Mouse (Mus musculus) CH12.LX (cell line): Measurements from ENCODE around the gene Zfp605. TPM values are rescaled to one million over a fixed set of nuclear protein-coding genes. Genes with fewer than 3 reads are reported as not detected.

Source experiments
- DNase-seq: peaks from one replicate; pipeline ENCODE4 v3.0.0-alpha.2; 2013; ENCODE audit errors: extremely low read depth
- H3K27ac ChIP-seq: 2 replicates; pipeline ENCODE4 v1.5.1; 2012; ENCODE audit warnings: low read depth, mild to moderate bottlenecking, control low read depth, moderate library complexity; ENCODE audit not compliant: insufficient read depth
- H3K27me3 ChIP-seq: replicated peaks from 2 replicates; pipeline ENCODE3; 2012; ENCODE audit warnings: inconsistent platforms
- H3K36me3 ChIP-seq, 2 experiments: replicated peaks in 1 of 2; 2 replicates each; pipeline versions ENCODE3 to v1.6.1; 2012; ENCODE audit warnings: inconsistent platforms in 1 of 2, low read length in 1 of 2, mild to moderate bottlenecking in 1 of 2, mixed read lengths in 1 of 2, moderate library complexity in 1 of 2; ENCODE audit not compliant: control insufficient read depth in 1 of 2, insufficient read depth in 1 of 2
- H3K4me1 ChIP-seq, 2 experiments: 2 replicates each; pipeline ENCODE4 v1.6.1; 2012; ENCODE audit warnings: inconsistent platforms in 1 of 2, moderate library complexity in 1 of 2; ENCODE audit not compliant: insufficient read depth in 2 of 2, control insufficient read depth in 1 of 2
- H3K4me2 ChIP-seq: 2 replicates; pipeline ENCODE4 v1.6.1; 2012; ENCODE audit warnings: low read depth, mild to moderate bottlenecking, control low read depth; ENCODE audit not compliant: poor library complexity, insufficient read depth, severe bottlenecking
- H3K4me3 ChIP-seq, 3 experiments: fragments of 150-350 bp in 1 of 3; sonication (generic) in 1 of 3; replicated peaks in 1 of 3; 2 replicates each; pipeline versions ENCODE3 to v1.5.1; 2011 to 2012; ENCODE audit warnings: low read depth in 2 of 3, low read length in 2 of 3, mild to moderate bottlenecking in 2 of 3, moderate library complexity in 2 of 3, control low read depth in 1 of 3, improper control_type of control experiment in 1 of 3, inconsistent platforms in 1 of 3, mixed read lengths in 1 of 3; ENCODE audit not compliant: poor library complexity in 1 of 3
- H3K79me2 ChIP-seq: replicated peaks from 2 replicates; pipeline ENCODE4 v1.6.1; 2012; ENCODE audit warnings: mild to moderate bottlenecking, moderate library complexity; ENCODE audit not compliant: control insufficient read depth, poor library complexity, insufficient read depth, severe bottlenecking; ENCODE audit errors: extremely low read depth
- H3K9ac ChIP-seq: 2 replicates; pipeline ENCODE4 v1.6.1; 2012; ENCODE audit warnings: low read depth, mild to moderate bottlenecking, control low read depth, moderate library complexity; ENCODE audit not compliant: insufficient read depth
- H3K9me3 ChIP-seq: replicated peaks from 2 replicates; pipeline ENCODE3; 2012; ENCODE audit warnings: low read length, inconsistent platforms, mixed read lengths
- CHD2 ChIP-seq: IDR thresholded peaks from 2 replicates; pipeline ENCODE4 v1.6.1; 2011; ENCODE audit warnings: low read length, improper control_type of control experiment
- E2F4 ChIP-seq: IDR thresholded peaks from 2 replicates; pipeline ENCODE4 v1.6.1; 2011; ENCODE audit warnings: low read depth, low read length, improper control_type of control experiment; ENCODE audit not compliant: insufficient replicate concordance
- ELF1 ChIP-seq: IDR thresholded peaks from 2 replicates; pipeline ENCODE4 v1.6.1; 2014; ENCODE audit warnings: low read depth, mild to moderate bottlenecking, inconsistent platforms, low read length, improper control_type of control experiment
- EP300 ChIP-seq: IDR thresholded peaks from 2 replicates; pipeline ENCODE4 v1.6.1; 2011; ENCODE audit warnings: low read length, improper control_type of control experiment
- ETS1 ChIP-seq: conservative IDR thresholded peaks from 2 replicates; pipeline ENCODE4 v1.6.1; 2012; ENCODE audit warnings: low read depth, mild to moderate bottlenecking, inconsistent platforms, low read length, improper control_type of control experiment, moderate library complexity
- HCFC1 ChIP-seq: IDR thresholded peaks from 2 replicates; pipeline ENCODE4 v1.6.1; 2012; ENCODE audit warnings: low read depth, mild to moderate bottlenecking, inconsistent platforms, low read length, improper control_type of control experiment
- JUN ChIP-seq: IDR thresholded peaks from 2 replicates; pipeline ENCODE4 v1.6.1; 2011; ENCODE audit warnings: low read depth, mild to moderate bottlenecking, low read length, improper control_type of control experiment, moderate library complexity; ENCODE audit not compliant: insufficient read depth
- MAFK ChIP-seq: IDR thresholded peaks from 2 replicates; pipeline ENCODE4 v1.6.1; 2011; ENCODE audit warnings: low read length, improper control_type of control experiment; ENCODE audit not compliant: insufficient replicate concordance
- MAX ChIP-seq: IDR thresholded peaks from 2 replicates; pipeline ENCODE4 v1.6.1; 2011; ENCODE audit warnings: low read length, improper control_type of control experiment
- MAZ ChIP-seq: IDR thresholded peaks from 2 replicates; pipeline ENCODE4 v1.6.1; 2012; ENCODE audit warnings: low read depth, mild to moderate bottlenecking, inconsistent platforms, low read length, improper control_type of control experiment, moderate library complexity
- MYC ChIP-seq: IDR thresholded peaks from 2 replicates; pipeline ENCODE4 v1.6.1; 2011; ENCODE audit warnings: low read depth, mild to moderate bottlenecking, improper control_type of control experiment, low read length
- PAX5 ChIP-seq: IDR thresholded peaks from 2 replicates; pipeline ENCODE4 v1.6.1; 2012; ENCODE audit warnings: low read length, inconsistent platforms, mixed read lengths
- RCOR1 ChIP-seq: conservative IDR thresholded peaks from 2 replicates; pipeline ENCODE4 v1.6.1; 2012; ENCODE audit warnings: low read depth, mild to moderate bottlenecking, inconsistent platforms, low read length, improper control_type of control experiment
- SMC3 ChIP-seq: IDR thresholded peaks from 2 replicates; pipeline ENCODE4 v1.6.1; 2011; ENCODE audit warnings: low read depth, low read length, improper control_type of control experiment
- TCF12 ChIP-seq: IDR thresholded peaks from 2 replicates; pipeline ENCODE4 v1.6.1; 2014; ENCODE audit warnings: low read depth, mild to moderate bottlenecking, inconsistent platforms, low read length, improper control_type of control experiment
- UBTF ChIP-seq: IDR thresholded peaks from 2 replicates; pipeline ENCODE4 v1.6.1; 2012; ENCODE audit warnings: low read depth, mild to moderate bottlenecking, inconsistent platforms, low read length, improper control_type of control experiment, moderate library complexity
- USF1 ChIP-seq: IDR thresholded peaks from 2 replicates; pipeline ENCODE4 v1.6.1; 2014; ENCODE audit warnings: low read depth, mild to moderate bottlenecking, inconsistent platforms, low read length, improper control_type of control experiment
- ZC3H11A ChIP-seq: IDR thresholded peaks from 2 replicates; pipeline ENCODE4 v1.6.1; 2012; ENCODE audit warnings: low read depth, mild to moderate bottlenecking, inconsistent platforms, low read length, improper control_type of control experiment
- ZNF384 ChIP-seq: IDR thresholded peaks from 2 replicates; pipeline ENCODE4 v1.6.1; 2012; ENCODE audit warnings: low read depth, low read length, improper control_type of control experiment, inconsistent platforms
- dilution Hi-C: fragments of 300-500 bp; cut with MboI; formaldehyde crosslinking; loops from 2 replicates; pipeline ENCODE4 v1.14.3; 2020; ENCODE audit warnings: low sequenced_read_pairs; ENCODE audit not compliant: extremely low pct_unique_long_range_greater_than_20kb, extremely low pct_ligation_motif_present
- in situ Hi-C: fragments of 300-500 bp; cut with MboI; formaldehyde crosslinking; loops from 3 replicates; pipeline ENCODE4 v1.14.3; 2019; ENCODE audit warnings: low sequenced_read_pairs, low pct_ligation_motif_present, low pct_unique_long_range_greater_than_20kb, mixed read lengths
- polyA plus RNA-seq: library from polyadenylated mRNA; unstranded; fragments of >175 nt; gene quantifications from 2 replicates; pipeline ENCODE4 v1.2.1, GENCODE M21; 2012; ENCODE audit warnings: low read depth; ENCODE audit not compliant: insufficient read length
- total RNA-seq, 2 experiments: library from RNA; depleted of rRNA; stranded (reverse); fragments of 300-350 nt in 1 of 2; fragments of >200 nt in 1 of 2; gene quantifications; 2 replicates each; pipeline ENCODE4 v1.2.3; 2012 to 2014

Zfp605 gene
- total and polyA plus RNA-seq, 3 experiments: 3.9 to 5.9 (median 5.3) TPM

GRCm38 (mm10) chr5:110103901-110104615 lies 5.8 kb upstream of the Zfp605 start:
- peaks cover 23 to 32% of the 10 kb centered on the region in 2 experiments for H3K4me1 ChIP-seq
- H3K27me3 ChIP-seq: no peaks in the 10 kb centered on the region
- no peak overlapping the region for H3K4me2 ChIP-seq
- peaks cover 10% of the 10 kb centered on the region for H3K9me3 ChIP-seq
- H3K79me2 ChIP-seq: peaks cover 18% of the 10 kb centered on the region; the same call in 1 of the 2 replicates
- no peak overlapping the region for H3K9ac ChIP-seq
- TF ChIP-seq ETS1: no peak
- peaks cover 48 to 54% of the 10 kb centered on the region in 2 experiments for H3K36me3 ChIP-seq
- dilution Hi-C loops (no loop called here), in situ Hi-C loops (no loop called here)
- no peak overlapping the region for H3K27ac ChIP-seq
- H3K4me3 ChIP-seq: no peak overlapping the region
- DNase-seq: no peak

GRCm38 (mm10) chr5:110104616-110105380 lies 5.1 kb upstream of the Zfp605 start:
- Histone ChIP-seq H3K79me2 (peaks cover 18% of the 10 kb centered on the region; the same call in 1 of the 2 replicates), H3K4me2 (no peak overlapping the region), H3K36me3 (peaks cover 48 to 54% of the 10 kb centered on the region in 2 experiments), H3K9me3 (peaks cover 10% of the 10 kb centered on the region), H3K9ac (no peak overlapping the region)
- dilution Hi-C loops: no loop called here
- no peak for TF ChIP-seq EP300
- no peak for TF ChIP-seq MAX
- TF ChIP-seq SMC3: no peak
- TF ChIP-seq USF1: no peak
- no peak for TF ChIP-seq PAX5
- no peak for TF ChIP-seq ZC3H11A
- TF ChIP-seq MYC: no peak
- TF ChIP-seq MAFK: no peak
- no peak for TF ChIP-seq ETS1
- no peak for TF ChIP-seq CHD2
- TF ChIP-seq RCOR1: no peak
- TF ChIP-seq E2F4: no peak
- TF ChIP-seq MAZ: no peak
- no peak for TF ChIP-seq TCF12
- TF ChIP-seq UBTF: no peak
- no peak for TF ChIP-seq ZNF384
- no peak for TF ChIP-seq HCFC1
- TF ChIP-seq JUN: no peak
- no peak for TF ChIP-seq ELF1
- TF ChIP-seq, all 38 proteins: peak for 0
- in situ Hi-C loops: no loop called here
- Histone ChIP-seq H3K4me1 (peaks cover 23 to 33% of the 10 kb centered on the region in 2 experiments), H3K4me3 (no peak overlapping the region), H3K27me3 (no peaks in the 10 kb centered on the region), H3K27ac (no peak overlapping the region)
- no peak for DNase-seq
